Mouse (Mus musculus) ES-Bruce4 (cell line): ENCODE results near the gene Crtac1.

Experiments used
- CTCF ChIP-seq: IDR thresholded peaks from one replicate; pipeline ENCODE4 v1.8.1; 2011; ENCODE audit warnings: low read depth, low read length
- EP300 ChIP-seq: IDR thresholded peaks from 2 replicates; pipeline ENCODE4 v1.6.1; 2011; ENCODE audit warnings: low read depth, low read length; ENCODE audit not compliant: insufficient read depth
- POLR2A ChIP-seq: IDR thresholded peaks from one replicate; pipeline ENCODE4 v1.8.1; 2011; ENCODE audit warnings: low read length; ENCODE audit not compliant: insufficient read depth

GRCm38 (mm10) chr19:42363551-42363950, 68.0 kb downstream of the Crtac1 start:
- no peak for TF ChIP-seq POLR2A
- no peak for TF ChIP-seq CTCF
- TF ChIP-seq EP300: no peak
